Mouse (Mus musculus): ENCODE results near the gene Dhx16. TPM values are rescaled to one million over a fixed set of nuclear protein-coding genes. Genes with fewer than 3 reads are reported as not detected.

The Dhx16 gene
- polyA plus RNA-seq, 1 experiment from 2014 or later = 22.0 TPM

DNA sequence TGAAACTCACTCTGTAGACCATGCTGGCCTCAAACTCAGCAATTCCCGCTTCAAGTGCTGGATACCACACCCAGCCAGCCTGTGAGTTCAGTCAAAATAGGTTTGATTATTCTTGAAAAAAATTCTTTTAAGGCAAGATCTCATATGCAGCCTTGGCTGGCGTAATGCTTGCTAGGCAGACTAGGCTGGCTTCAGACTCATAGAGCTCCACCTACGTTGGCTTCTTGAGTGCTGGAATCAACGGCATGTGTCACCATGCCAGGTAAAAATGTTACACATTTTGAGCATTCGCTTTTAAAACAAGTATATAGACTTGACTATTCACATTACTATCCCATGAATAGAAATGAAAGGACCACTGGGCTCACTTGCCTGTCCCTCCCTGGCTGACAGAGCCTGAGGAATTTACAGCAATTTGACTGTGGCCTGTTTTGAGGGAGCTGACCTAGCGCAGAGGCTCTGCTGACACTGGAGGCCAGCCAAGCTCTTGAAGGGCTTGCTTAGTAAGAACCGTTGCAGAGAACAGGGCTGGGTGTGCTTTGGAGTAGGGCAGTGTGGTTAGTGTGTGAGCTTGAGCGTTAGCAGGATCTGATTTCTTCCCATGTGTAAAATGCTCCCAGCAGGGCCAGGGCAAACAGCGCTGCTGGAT is 23.8 kb downstream of the Dhx16 start:
- ATAC-seq (ENCODE audit: insufficient number of reproducible peaks, insufficient read depth, low FRiP score, low read depth) = peak; percentile 81

DNA sequence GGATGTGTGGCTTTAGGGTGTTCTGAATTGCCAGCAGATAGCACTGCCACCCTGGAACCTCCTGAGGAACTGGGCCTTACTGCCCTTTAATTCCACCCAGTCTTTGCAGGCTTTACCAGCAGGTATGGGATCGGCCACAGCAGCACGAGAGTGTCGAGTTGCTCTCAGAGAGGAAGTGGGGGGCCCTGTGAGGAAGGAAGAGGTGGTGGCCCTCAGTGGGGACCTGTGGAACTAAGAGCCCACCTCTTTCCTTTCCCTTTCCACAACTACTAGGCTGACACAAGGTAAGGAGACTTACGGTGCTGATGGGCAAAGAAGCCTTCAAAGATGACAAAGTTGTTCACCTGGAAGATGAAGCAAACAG is 24.4 kb downstream of the Dhx16 start:
- no peaks in the 10 kb centered on the region for H3K9me3 ChIP-seq (ENCODE audit: control insufficient read depth, low read length)
- peak overlapping the region; percentile 15 to 72 for H3K27ac ChIP-seq (replicated peaks in 1 of 2; ENCODE audit: control insufficient read depth in 1 of 2, insufficient read depth in 1 of 2, low read depth in 2 of 2, low read length in 2 of 2)
- peaks cover 80% of the 10 kb centered on the region for H3K36me3 ChIP-seq (ENCODE audit: control insufficient read depth, insufficient read depth, low read length)
- H3K4me2 ChIP-seq (ENCODE audit: low read length) = no peak overlapping the region
- H3K9ac ChIP-seq (ENCODE audit: low read length) = peak overlapping the region; percentile 51; the same call in 1 of the 2 replicates
- H3K27me3 ChIP-seq (ENCODE audit: control insufficient read depth, insufficient read depth, low read length) = no peaks in the 10 kb centered on the region
- no peak for ATAC-seq (ENCODE audit: insufficient number of reproducible peaks, insufficient read depth, low FRiP score, low read depth)
- 85% methylated on average over 4 of the region's 4 CpGs for WGBS
- peaks cover 4 to 23% of the 10 kb centered on the region in 2 experiments; a peak in 3 of 4 replicates for H3K4me1 ChIP-seq (ENCODE audit: control insufficient read depth in 2 of 2, insufficient read depth in 2 of 2, low read length in 2 of 2)
- H3K4me3 ChIP-seq (ENCODE audit: control insufficient read depth in 1 of 2, insufficient read depth in 1 of 2, low read depth in 1 of 2, low read length in 2 of 2) = no peak overlapping the region

More for the DNA sequence above, 23.8 kb downstream of the Dhx16 start:
- WGBS = 71% methylated on average over 9 of the region's 9 CpGs
- Histone ChIP-seq H3K4me2 (ENCODE audit: low read length) (no peak overlapping the region), H3K27ac (replicated peaks in 1 of 2; ENCODE audit: control insufficient read depth in 1 of 2, insufficient read depth in 1 of 2, low read depth in 2 of 2, low read length in 2 of 2) (peak overlapping the region; percentile 40 to 72), H3K27me3 (ENCODE audit: control insufficient read depth, insufficient read depth, low read length) (no peaks in the 10 kb centered on the region), H3K4me3 (ENCODE audit: control insufficient read depth in 1 of 2, insufficient read depth in 1 of 2, low read depth in 1 of 2, low read length in 2 of 2) (no peak overlapping the region), H3K9me3 (ENCODE audit: control insufficient read depth, low read length) (no peaks in the 10 kb centered on the region), H3K36me3 (ENCODE audit: control insufficient read depth, insufficient read depth, low read length) (peaks cover 80% of the 10 kb centered on the region), H3K9ac (ENCODE audit: low read length) (no peak overlapping the region), H3K4me1 (ENCODE audit: control insufficient read depth in 2 of 2, insufficient read depth in 2 of 2, low read length in 2 of 2) (peaks cover 4 to 18% of the 10 kb centered on the region in 2 experiments; a peak in 3 of 4 replicates)

DNA sequence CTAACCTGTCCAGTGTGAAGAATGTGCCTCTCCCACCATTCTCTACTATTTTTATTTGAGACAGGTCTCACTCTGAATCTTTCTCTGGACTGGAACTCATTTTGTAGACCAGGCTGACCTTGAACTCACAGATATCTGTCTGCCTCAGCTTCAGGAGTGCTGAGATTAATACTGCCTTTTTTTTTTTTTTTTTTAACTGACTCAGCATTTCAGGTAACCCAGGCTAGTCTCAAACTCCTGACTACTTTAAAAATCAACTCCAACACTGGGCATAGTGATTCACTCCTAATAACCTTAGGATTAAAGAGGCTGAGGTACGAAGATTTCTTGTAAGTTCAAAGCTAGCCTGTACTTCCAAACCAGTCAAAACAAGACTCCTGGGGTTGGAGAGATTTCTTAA is 26.0 kb downstream of the Dhx16 start:
- no peak overlapping the region for H3K4me3 ChIP-seq (ENCODE audit: control insufficient read depth in 1 of 2, insufficient read depth in 1 of 2, low read depth in 1 of 2, low read length in 2 of 2)
- H3K36me3 ChIP-seq (ENCODE audit: control insufficient read depth, insufficient read depth, low read length) = peaks cover 66% of the 10 kb centered on the region
- no peak overlapping the region for H3K9ac ChIP-seq (ENCODE audit: low read length)
- no peaks in the 10 kb centered on the region for H3K9me3 ChIP-seq (ENCODE audit: control insufficient read depth, low read length)
- H3K4me1 ChIP-seq (ENCODE audit: control insufficient read depth in 2 of 2, insufficient read depth in 2 of 2, low read length in 2 of 2) = peaks cover 11 to 32% of the 10 kb centered on the region in 2 experiments
- H3K27ac ChIP-seq (replicated peaks in 1 of 2; ENCODE audit: control insufficient read depth in 1 of 2, insufficient read depth in 1 of 2, low read depth in 2 of 2, low read length in 2 of 2) = no peak overlapping the region
- no peak overlapping the region for H3K4me2 ChIP-seq (ENCODE audit: low read length)
- 97% methylated on average over 1 of the region's 1 CpGs for WGBS
- no peaks in the 10 kb centered on the region for H3K27me3 ChIP-seq (ENCODE audit: control insufficient read depth, insufficient read depth, low read length)
- ATAC-seq (ENCODE audit: insufficient number of reproducible peaks, insufficient read depth, low FRiP score, low read depth) = no peak

DNA sequence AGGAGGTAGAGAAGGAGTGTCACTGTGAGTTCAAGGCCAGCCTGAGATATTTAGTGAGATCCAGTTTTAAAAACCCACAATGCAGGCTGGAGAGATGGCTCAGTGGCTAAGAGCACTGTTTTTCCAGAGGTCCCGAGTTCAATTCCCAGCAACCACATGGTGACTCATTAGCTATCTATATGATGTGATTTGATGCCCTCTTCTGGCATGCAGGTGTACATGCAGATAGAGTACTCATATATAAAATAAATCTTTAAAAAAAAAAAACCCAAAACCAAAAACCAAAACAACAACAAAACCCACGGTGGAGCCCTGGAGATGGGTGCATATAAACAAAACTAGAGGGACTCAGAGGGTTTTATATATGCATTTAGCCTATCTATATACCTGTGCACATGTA is 28.0 kb downstream of the Dhx16 start:
- no peaks in the 10 kb centered on the region for H3K27me3 ChIP-seq (ENCODE audit: control insufficient read depth, insufficient read depth, low read length)
- no peak overlapping the region for H3K4me2 ChIP-seq (ENCODE audit: low read length)
- 85% methylated on average over 2 of the region's 2 CpGs for WGBS
- no peak overlapping the region for H3K4me3 ChIP-seq (ENCODE audit: control insufficient read depth in 1 of 2, insufficient read depth in 1 of 2, low read depth in 1 of 2, low read length in 2 of 2)
- peaks cover 69% of the 10 kb centered on the region for H3K36me3 ChIP-seq (ENCODE audit: control insufficient read depth, insufficient read depth, low read length)
- H3K9ac ChIP-seq (ENCODE audit: low read length) = no peak overlapping the region
- ATAC-seq (ENCODE audit: insufficient number of reproducible peaks, insufficient read depth, low FRiP score, low read depth) = no peak
- H3K9me3 ChIP-seq (ENCODE audit: control insufficient read depth, low read length) = no peaks in the 10 kb centered on the region
- peaks cover 11 to 32% of the 10 kb centered on the region in 2 experiments for H3K4me1 ChIP-seq (ENCODE audit: control insufficient read depth in 2 of 2, insufficient read depth in 2 of 2, low read length in 2 of 2)
- no peak overlapping the region for H3K27ac ChIP-seq (replicated peaks in 1 of 2; ENCODE audit: control insufficient read depth in 1 of 2, insufficient read depth in 1 of 2, low read depth in 2 of 2, low read length in 2 of 2)

DNA sequence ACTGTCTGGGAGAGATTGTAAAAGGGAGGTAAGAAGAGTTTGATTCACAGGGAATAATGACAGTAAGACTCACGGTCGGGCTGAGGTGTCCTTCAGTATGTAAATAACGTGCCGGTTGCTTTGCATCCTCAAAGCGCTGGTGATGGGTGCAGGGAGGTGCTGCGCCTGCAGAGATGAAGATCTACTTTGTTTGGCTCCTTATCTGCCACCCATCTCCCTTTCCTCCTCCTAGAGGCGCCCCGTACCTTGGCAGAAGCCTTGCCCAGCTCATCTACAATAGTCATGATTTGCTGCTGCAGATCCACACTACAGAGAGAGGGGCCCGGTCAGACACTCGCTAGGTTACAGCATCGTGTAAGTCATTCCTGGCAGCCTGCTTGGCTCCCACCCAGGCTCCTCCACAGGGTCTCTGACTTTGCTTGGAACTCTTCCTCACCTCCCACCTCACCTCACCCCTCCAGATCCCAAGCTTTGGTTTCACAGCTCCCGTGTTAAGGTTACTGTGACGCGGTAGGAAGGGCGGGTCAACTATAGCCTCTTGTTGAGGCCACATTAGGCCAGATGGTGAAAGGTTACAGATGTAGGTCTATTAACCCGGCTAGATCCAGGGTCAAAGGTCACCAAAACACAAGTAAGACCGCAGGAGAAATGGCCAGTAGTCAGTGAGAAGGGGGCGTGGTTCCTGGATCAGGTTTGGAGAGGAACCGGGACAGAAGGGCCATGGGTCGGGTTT is 29.7 kb downstream of the Dhx16 start:
- Histone ChIP-seq H3K9me3 (ENCODE audit: control insufficient read depth, low read length) (no peaks in the 10 kb centered on the region), H3K27me3 (ENCODE audit: control insufficient read depth, insufficient read depth, low read length) (no peaks in the 10 kb centered on the region), H3K4me2 (ENCODE audit: low read length) (peak overlapping the region; percentile 81), H3K4me1 (ENCODE audit: control insufficient read depth in 2 of 2, insufficient read depth in 2 of 2, low read length in 2 of 2) (peaks cover 7 to 17% of the 10 kb centered on the region in 2 experiments), H3K27ac (replicated peaks in 1 of 2; ENCODE audit: control insufficient read depth in 1 of 2, insufficient read depth in 1 of 2, low read depth in 2 of 2, low read length in 2 of 2) (peak overlapping the region; percentile 69 to 76), H3K9ac (ENCODE audit: low read length) (peak overlapping the region; percentile 86), H3K4me3 (ENCODE audit: control insufficient read depth in 1 of 2, insufficient read depth in 1 of 2, low read depth in 1 of 2, low read length in 2 of 2) (peak overlapping the region; percentile 75 to 97), H3K36me3 (ENCODE audit: control insufficient read depth, insufficient read depth, low read length) (peaks cover 77% of the 10 kb centered on the region)
- ATAC-seq (ENCODE audit: insufficient number of reproducible peaks, insufficient read depth, low FRiP score, low read depth) = no peak
- WGBS = 18% methylated on average over 20 of the region's 20 CpGs

DNA sequence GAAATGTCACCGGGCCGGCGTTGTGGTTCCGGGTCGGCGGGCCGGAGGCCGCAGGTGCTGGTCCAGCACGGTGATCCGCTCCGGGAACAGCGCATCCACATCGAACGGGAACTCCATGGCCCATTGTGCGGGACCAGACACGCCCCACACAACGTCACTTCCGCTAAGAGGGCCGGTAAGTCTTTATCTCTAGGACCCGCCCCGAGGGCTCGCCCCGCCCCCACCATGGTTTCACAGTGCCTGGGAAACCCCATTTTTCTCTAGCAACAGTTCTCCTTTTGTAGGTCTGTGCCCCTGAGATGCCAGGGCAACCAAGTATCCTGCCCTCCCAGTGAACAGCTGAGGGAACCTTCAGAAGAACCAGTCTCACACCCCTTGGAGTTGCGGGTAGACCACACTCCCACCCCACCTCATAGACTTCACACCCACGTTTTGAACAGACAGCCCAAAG is 30.3 kb downstream of the Dhx16 start, which contains the start of gene Atat1:
TSS of gene Atat1 (minus strand) at position 157 of the 451 bp plus-strand sequence.
- Histone ChIP-seq H3K36me3 (ENCODE audit: control insufficient read depth, insufficient read depth, low read length) (peaks cover 75% of the 10 kb centered on the region), H3K9ac (ENCODE audit: low read length) (peak within 1 kb of the TSS; percentile 86), H3K4me1 (ENCODE audit: control insufficient read depth in 2 of 2, insufficient read depth in 2 of 2, low read length in 2 of 2) (peaks cover 7 to 16% of the 10 kb centered on the region in 2 experiments), H3K27ac (replicated peaks in 1 of 2; ENCODE audit: control insufficient read depth in 1 of 2, insufficient read depth in 1 of 2, low read depth in 2 of 2, low read length in 2 of 2) (peak within 1 kb of the TSS; percentile 69 to 78), H3K9me3 (ENCODE audit: control insufficient read depth, low read length) (no peaks in the 10 kb centered on the region), H3K4me3 (ENCODE audit: control insufficient read depth in 1 of 2, insufficient read depth in 1 of 2, low read depth in 1 of 2, low read length in 2 of 2) (peak within 1 kb of the TSS; percentile 75 to 97), H3K27me3 (ENCODE audit: control insufficient read depth, insufficient read depth, low read length) (no peaks in the 10 kb centered on the region), H3K4me2 (ENCODE audit: low read length) (peak within 1 kb of the TSS; percentile 81)
- ATAC-seq (ENCODE audit: insufficient number of reproducible peaks, insufficient read depth, low FRiP score, low read depth) = peak; percentile 83
- WGBS = 4% methylated on average over 25 of the region's 25 CpGs

- Histone ChIP-seq H3K4me3 (ENCODE audit: control insufficient read depth in 1 of 2, insufficient read depth in 1 of 2, low read depth in 1 of 2, low read length in 2 of 2) (peak overlapping the region in 1 of 2 experiments; percentile 75; a peak in 1 of 4 replicates), H3K4me1 (ENCODE audit: control insufficient read depth in 2 of 2, insufficient read depth in 2 of 2, low read length in 2 of 2) (peaks cover 8 to 19% of the 10 kb centered on the region in 2 experiments), H3K9me3 (ENCODE audit: control insufficient read depth, low read length) (no peaks in the 10 kb centered on the region), H3K4me2 (ENCODE audit: low read length) (peak overlapping the region; percentile 83), H3K27ac (replicated peaks in 1 of 2; ENCODE audit: control insufficient read depth in 1 of 2, insufficient read depth in 1 of 2, low read depth in 2 of 2, low read length in 2 of 2) (no peak overlapping the region), H3K9ac (ENCODE audit: low read length) (0 out of 2 replicates have a peak overlapping the region, but pooled peaks have one; percentile 83), H3K36me3 (ENCODE audit: control insufficient read depth, insufficient read depth, low read length) (peaks cover 48% of the 10 kb centered on the region), H3K27me3 (ENCODE audit: control insufficient read depth, insufficient read depth, low read length) (no peaks in the 10 kb centered on the region)
- no peak for ATAC-seq (ENCODE audit: insufficient number of reproducible peaks, insufficient read depth, low FRiP score, low read depth)
- WGBS = 78% methylated on average over 6 of the region's 6 CpGs
These were observed 35.4 kb downstream of the Dhx16 start for GRCm38 (mm10) chr17:35914975-35915374.
